Mouse (Mus musculus): ENCODE data around the gene Gbx1. TPM values are rescaled to one million over a fixed set of nuclear protein-coding genes. Genes with fewer than 3 reads are reported as not detected.

Gene Gbx1
- polyA plus RNA-seq, 1 experiment, result 0.44 TPM

GRCm38 (mm10) chr5:24521366-24521765, 5.6 kb downstream of the Gbx1 start:
- Histone ChIP-seq H3K4me3 (replicated peaks; ENCODE audit: insufficient read depth, low read depth, low read length) (no peak overlapping the region), H3K4me1 (ENCODE audit: control insufficient read depth, insufficient read depth, low read length) (no peaks in the 10 kb centered on the region), H3K27ac (ENCODE audit: insufficient read depth, low read length) (no peak overlapping the region), H3K27me3 (ENCODE audit: control insufficient read depth, insufficient read depth, low read length) (peaks cover 3% of the 10 kb centered on the region; the same call in 1 of the 2 replicates)
- TF ChIP-seq POLR2A (IDR thresholded peaks at IDR 0.05; ENCODE audit: borderline replicate concordance, insufficient read depth, low read length) (no peak), CTCF (IDR thresholded peaks at IDR 0.05; ENCODE audit: borderline replicate concordance, insufficient read depth, low read depth, low read length) (no peak)
- WGBS, result 68% methylated on average over 8 of the region's 8 CpGs
- DNase-seq, result no peak

- Histone ChIP-seq H3K4me3 (replicated peaks; ENCODE audit: insufficient read depth, low read depth, low read length) (no peak overlapping the region), H3K4me1 (ENCODE audit: control insufficient read depth, insufficient read depth, low read length) (no peaks in the 10 kb centered on the region), H3K27ac (ENCODE audit: insufficient read depth, low read length) (no peak overlapping the region), H3K27me3 (ENCODE audit: control insufficient read depth, insufficient read depth, low read length) (no peaks in the 10 kb centered on the region; the same call in 1 of the 2 replicates)
- TF ChIP-seq POLR2A (IDR thresholded peaks at IDR 0.05; ENCODE audit: borderline replicate concordance, insufficient read depth, low read length) (no peak), CTCF (IDR thresholded peaks at IDR 0.05; ENCODE audit: borderline replicate concordance, insufficient read depth, low read depth, low read length) (no peak)
- DNase-seq, result no peak
- WGBS, result 64% methylated on average over 8 of the region's 8 CpGs
Measured at GRCm38 (mm10) chr5:24512271-24512670, 14.7 kb downstream of the Gbx1 start.

DNA sequence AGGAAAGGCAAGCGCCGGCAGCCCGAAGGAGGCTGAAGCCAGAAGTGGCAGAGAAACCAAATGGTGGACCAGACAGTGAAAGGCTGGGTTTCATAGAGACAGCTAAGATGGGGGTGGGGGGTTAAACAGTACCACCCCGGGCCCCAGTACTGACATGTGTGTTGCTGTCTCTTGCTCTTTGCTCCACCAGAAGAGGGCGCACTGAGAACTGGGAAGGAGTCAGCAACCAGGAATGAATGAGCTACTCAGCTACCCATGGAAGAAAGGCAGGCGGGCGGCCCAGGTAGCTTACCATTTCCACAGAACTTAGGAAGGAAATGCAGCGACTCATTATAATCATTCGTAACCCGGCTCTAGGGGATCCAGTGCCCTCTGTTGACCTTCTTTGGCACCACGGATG, 16.4 kb downstream of the Gbx1 start:
- H3K4me3 ChIP-seq (replicated peaks; ENCODE audit: insufficient read depth, low read depth, low read length), result no peak overlapping the region
- no peaks in the 10 kb centered on the region for H3K4me1 ChIP-seq (ENCODE audit: control insufficient read depth, insufficient read depth, low read length)
- no peak overlapping the region for H3K27ac ChIP-seq (ENCODE audit: insufficient read depth, low read length)
- TF ChIP-seq POLR2A (IDR thresholded peaks at IDR 0.05; ENCODE audit: borderline replicate concordance, insufficient read depth, low read length) (no peak), CTCF (IDR thresholded peaks at IDR 0.05; ENCODE audit: borderline replicate concordance, insufficient read depth, low read depth, low read length) (peak; percentile 38; the same call in 1 of the 2 replicates)
- no peak for DNase-seq
- no peaks in the 10 kb centered on the region; the same call in 1 of the 2 replicates for H3K27me3 ChIP-seq (ENCODE audit: control insufficient read depth, insufficient read depth, low read length)
- 63% methylated on average over 11 of the region's 11 CpGs for WGBS

DNA sequence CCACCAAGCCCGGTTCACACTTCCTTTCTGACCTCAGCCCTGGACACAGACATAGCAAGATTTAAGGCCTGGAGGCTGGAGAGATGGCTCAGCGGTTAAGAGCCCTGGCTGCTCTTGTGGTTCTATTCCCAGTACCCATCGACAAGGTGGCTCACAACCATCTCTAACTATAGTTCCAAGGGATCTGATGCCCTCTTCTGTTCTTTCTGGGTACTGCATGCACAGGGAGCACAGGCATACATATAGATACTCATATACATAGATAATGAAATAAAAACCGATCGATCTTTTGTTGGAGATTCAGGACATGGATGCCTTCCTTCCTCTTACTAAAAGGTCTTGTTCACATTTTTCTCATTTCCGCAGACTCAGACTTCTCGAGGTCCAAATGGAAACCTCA, 18.6 kb downstream of the Gbx1 start:
- Histone ChIP-seq H3K27me3 (ENCODE audit: control insufficient read depth, insufficient read depth, low read length) (no peaks in the 10 kb centered on the region), H3K4me1 (ENCODE audit: control insufficient read depth, insufficient read depth, low read length) (no peaks in the 10 kb centered on the region; the same call in 1 of the 2 replicates), H3K27ac (ENCODE audit: insufficient read depth, low read length) (no peak overlapping the region), H3K4me3 (replicated peaks; ENCODE audit: insufficient read depth, low read depth, low read length) (no peak overlapping the region)
- DNase-seq, result no peak
- 94% methylated on average over 7 of the region's 7 CpGs for WGBS
- TF ChIP-seq POLR2A (IDR thresholded peaks at IDR 0.05; ENCODE audit: borderline replicate concordance, insufficient read depth, low read length), result no peak
- TF ChIP-seq CTCF (IDR thresholded peaks at IDR 0.05; ENCODE audit: borderline replicate concordance, insufficient read depth, low read depth, low read length), result no peak

DNA sequence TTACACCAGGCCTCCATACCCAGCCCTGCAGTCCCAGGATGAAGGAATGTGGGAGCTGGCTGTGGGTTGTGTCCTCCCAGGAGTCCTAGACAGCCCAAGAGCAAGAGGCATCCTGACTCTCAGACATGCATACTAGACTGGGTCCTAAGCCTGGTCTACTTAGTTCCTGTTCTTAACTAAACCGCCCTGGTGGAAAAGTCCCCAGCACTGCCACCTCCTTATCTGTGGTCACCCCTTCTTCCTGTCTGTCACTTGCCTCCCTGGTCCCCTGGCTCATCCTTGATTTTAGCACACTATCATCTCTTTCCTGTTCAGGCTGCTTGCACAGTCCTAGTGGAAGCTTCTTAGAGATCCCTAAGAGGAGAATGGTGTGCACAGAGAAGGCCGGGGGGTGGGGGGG, 21.5 kb downstream of the Gbx1 start:
- WGBS, result 54% methylated on average over 2 of the region's 2 CpGs
- H3K27me3 ChIP-seq (ENCODE audit: control insufficient read depth, insufficient read depth, low read length), result no peaks in the 10 kb centered on the region
- DNase-seq, result no peak
- no peak overlapping the region for H3K4me3 ChIP-seq (replicated peaks; ENCODE audit: insufficient read depth, low read depth, low read length)
- H3K27ac ChIP-seq (ENCODE audit: insufficient read depth, low read length), result no peak overlapping the region
- H3K4me1 ChIP-seq (ENCODE audit: control insufficient read depth, insufficient read depth, low read length), result peaks cover 3% of the 10 kb centered on the region; the same call in 1 of the 2 replicates
- no peak for TF ChIP-seq CTCF (IDR thresholded peaks at IDR 0.05; ENCODE audit: borderline replicate concordance, insufficient read depth, low read depth, low read length)

GRCm38 (mm10) chr5:24502786-24503185, 24.2 kb downstream of the Gbx1 start:
- H3K27ac ChIP-seq (ENCODE audit: insufficient read depth, low read length), result no peak overlapping the region
- H3K4me1 ChIP-seq (ENCODE audit: control insufficient read depth, insufficient read depth, low read length), result peaks cover 3% of the 10 kb centered on the region; the same call in 1 of the 2 replicates
- H3K27me3 ChIP-seq (ENCODE audit: control insufficient read depth, insufficient read depth, low read length), result no peaks in the 10 kb centered on the region
- H3K4me3 ChIP-seq (replicated peaks; ENCODE audit: insufficient read depth, low read depth, low read length), result no peak overlapping the region
- no peak for DNase-seq
- WGBS, result 71% methylated on average over 4 of the region's 4 CpGs
- TF ChIP-seq CTCF (IDR thresholded peaks at IDR 0.05; ENCODE audit: borderline replicate concordance, insufficient read depth, low read depth, low read length), result no peak
- TF ChIP-seq POLR2A (IDR thresholded peaks at IDR 0.05; ENCODE audit: borderline replicate concordance, insufficient read depth, low read length), result no peak

GRCm38 (mm10) chr5:24500851-24501250, 26.2 kb downstream of the Gbx1 start:
- Histone ChIP-seq H3K4me3 (replicated peaks; ENCODE audit: insufficient read depth, low read depth, low read length) (no peak overlapping the region), H3K27ac (ENCODE audit: insufficient read depth, low read length) (no peak overlapping the region), H3K27me3 (ENCODE audit: control insufficient read depth, insufficient read depth, low read length) (no peaks in the 10 kb centered on the region), H3K4me1 (ENCODE audit: control insufficient read depth, insufficient read depth, low read length) (peaks cover 3% of the 10 kb centered on the region)
- peak in 1 of 2 experiments; percentile 46 for DNase-seq
- TF ChIP-seq CTCF (IDR thresholded peaks at IDR 0.05; ENCODE audit: borderline replicate concordance, insufficient read depth, low read depth, low read length), result no peak
- no peak for TF ChIP-seq POLR2A (IDR thresholded peaks at IDR 0.05; ENCODE audit: borderline replicate concordance, insufficient read depth, low read length)
- WGBS, result 18% methylated on average over 11 of the region's 11 CpGs

- no peak overlapping the region for H3K27ac ChIP-seq (ENCODE audit: insufficient read depth, low read length)
- no peak for DNase-seq
- H3K27me3 ChIP-seq (ENCODE audit: control insufficient read depth, insufficient read depth, low read length), result no peaks in the 10 kb centered on the region
- 38% methylated on average over 10 of the region's 10 CpGs for WGBS
- TF ChIP-seq CTCF (IDR thresholded peaks at IDR 0.05; ENCODE audit: borderline replicate concordance, insufficient read depth, low read depth, low read length) (no peak), POLR2A (IDR thresholded peaks at IDR 0.05; ENCODE audit: borderline replicate concordance, insufficient read depth, low read length) (no peak)
- H3K4me3 ChIP-seq (replicated peaks; ENCODE audit: insufficient read depth, low read depth, low read length), result no peak overlapping the region
- H3K4me1 ChIP-seq (ENCODE audit: control insufficient read depth, insufficient read depth, low read length), result peaks cover 3% of the 10 kb centered on the region; the same call in 1 of the 2 replicates
Measured at GRCm38 (mm10) chr5:24499113-24499512, 27.9 kb downstream of the Gbx1 start.
